Mouse (Mus musculus) G1E (cell line): ENCODE results near the gene Hccs.
"Not testable (repeated sequence)": the region's sequence is repeated elsewhere in the genome, so short reads cannot be mapped to it uniquely, and the experiment has no call there.

Source experiments
- CTCF ChIP-seq: IDR thresholded peaks from 2 replicates; pipeline ENCODE4 v1.5.1; 2012; ENCODE audit warnings: low read depth, low read length, inconsistent platforms, mixed read lengths
- GATA1 ChIP-seq: IDR thresholded peaks from 2 replicates; pipeline ENCODE4 v1.6.1; 2012; ENCODE audit warnings: borderline replicate concordance, low read length, inconsistent platforms, mixed read lengths
- GATA2 ChIP-seq: IDR thresholded peaks from 2 replicates; pipeline ENCODE4 v1.6.1; 2012; ENCODE audit warnings: low read depth, low read length, inconsistent platforms, borderline replicate concordance
- POLR2AphosphoS5 ChIP-seq: IDR thresholded peaks from 2 replicates; pipeline ENCODE4 v1.6.1; 2012; ENCODE audit warnings: low read depth, low read length, inconsistent platforms; ENCODE audit not compliant: insufficient replicate concordance
- TAL1 ChIP-seq: conservative IDR thresholded peaks from 2 replicates; pipeline ENCODE4 v1.6.1; 2012; ENCODE audit warnings: low read depth, low read length, inconsistent platforms, mixed read lengths

DNA sequence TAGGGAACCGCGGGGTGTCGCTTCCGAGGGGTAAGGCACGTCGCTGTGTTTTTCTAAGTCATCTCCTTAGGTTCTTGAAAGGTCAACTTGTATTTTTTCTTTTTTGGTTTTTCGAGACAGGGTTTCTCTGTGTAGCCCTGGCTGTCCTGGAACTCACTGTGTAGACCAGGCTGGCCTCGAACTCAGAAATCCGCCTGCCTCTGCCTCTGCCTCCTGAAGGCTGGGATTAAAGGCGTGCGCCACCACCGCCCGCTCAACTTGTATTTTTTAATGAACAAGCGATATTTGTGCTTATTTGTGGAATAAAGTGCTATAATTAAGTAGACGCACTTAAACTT, 465 bp upstream of the Hccs start:
- not testable (repeated sequence) for TF ChIP-seq CTCF, GATA1, TAL1, GATA2, POLR2AphosphoS5
